Mouse (Mus musculus) lung, embryonic 14.5 days (tissue): ENCODE results near the gene Perm1. TPM values are rescaled to one million over a fixed set of nuclear protein-coding genes. Genes with fewer than 3 reads are reported as not detected.

Experiments used
- ATAC-seq: fragments of 200-750 bp; cut with Nextera tagmentation; 2 replicates; pipeline ENCODE4 v1.8.0; 2017; ENCODE audit warnings: mild to moderate bottlenecking, moderate TSS enrichment, moderate library complexity; ENCODE audit not compliant: insufficient read depth
- DNase-seq: peaks from one replicate; pipeline ENCODE4 v3.0.0-alpha.2; 2015
- H3K27ac ChIP-seq: fragments of 300-500 bp; sonication (generic); 2 replicates; pipeline ENCODE4 v1.5.1; 2014; ENCODE audit warnings: low read depth, mild to moderate bottlenecking, moderate library complexity
- H3K27me3 ChIP-seq: fragments of 300-500 bp; sonication (generic); 2 replicates; pipeline ENCODE4 v1.6.1; 2014; ENCODE audit warnings: low read length, control low read depth; ENCODE audit not compliant: insufficient read depth
- H3K36me3 ChIP-seq: fragments of 300-500 bp; sonication (generic); 2 replicates; pipeline ENCODE4 v1.6.1; 2014; ENCODE audit warnings: control low read depth; ENCODE audit not compliant: insufficient read depth
- H3K4me1 ChIP-seq: fragments of 300-500 bp; sonication (generic); 2 replicates; pipeline ENCODE4 v1.6.1; 2014; ENCODE audit warnings: antibody characterized with exemption, control low read depth; ENCODE audit not compliant: insufficient read depth
- H3K4me2 ChIP-seq: fragments of 300-500 bp; sonication (generic); 2 replicates; pipeline ENCODE4 v1.6.1; 2014; ENCODE audit warnings: mild to moderate bottlenecking
- H3K4me3 ChIP-seq: fragments of 300-500 bp; sonication (generic); 2 replicates; pipeline ENCODE4 v1.5.1; 2014; ENCODE audit warnings: low read depth, low read length
- H3K9ac ChIP-seq: fragments of 300-500 bp; sonication (generic); 2 replicates; pipeline ENCODE4 v1.6.1; 2014
- H3K9me3 ChIP-seq: fragments of 300-500 bp; sonication (generic); 2 replicates; pipeline ENCODE4 v1.6.1; 2016; ENCODE audit warnings: low read depth, low read length, control low read depth
- CTCF ChIP-seq: IDR thresholded peaks from 2 replicates; pipeline ENCODE4 v1.5.1; 2016; ENCODE audit warnings: antibody characterized with exemption, low read depth
- WGBS: fragments of 180-500 bp; shearing (Covaris S2); extraction: QIAGEN DNeasy Blood & Tissue Kit; methylation state at CpG from one replicate; pipeline ENCODE4 v1.1.7; 2014; 5-methylcytosine and 5-hydroxymethylcytosine counted together
- microRNA-seq: library from miRNA; unstranded; fragments of <30 nt; microRNA quantifications from one replicate; pipeline ENCODE4, GENCODE M21; 2016; ENCODE audit warnings: borderline number of aligned reads
- polyA plus RNA-seq: library from polyadenylated mRNA; unstranded; fragments of >200 nt; fragmentation: Nextera tagmentation; extraction: Ambion mirVana; gene quantifications from 2 replicates; pipeline ENCODE4 v1.2.1, GENCODE M21; 2014

The Perm1 gene
- polyA plus RNA-seq, 1 experiment from 2014 or later: 0.51 TPM

GRCm38 (mm10) chr4:156249567-156249966 is 33.9 kb downstream of the Perm1 start:
- ATAC-seq: peak; percentile 21; the same call in 1 of the 2 replicates
- DNase-seq: no peak
- TF ChIP-seq CTCF: no peak
- peaks cover 8% of the 10 kb centered on the region for H3K27me3 ChIP-seq
- no peak overlapping the region for H3K9ac ChIP-seq
- H3K4me2 ChIP-seq: no peak overlapping the region
- H3K4me3 ChIP-seq: no peak overlapping the region
- no peaks in the 10 kb centered on the region for H3K9me3 ChIP-seq
- H3K36me3 ChIP-seq: peaks cover 50% of the 10 kb centered on the region
- 59% methylated on average over 11 of the region's 11 CpGs for WGBS
- no peaks in the 10 kb centered on the region for H3K4me1 ChIP-seq
- H3K27ac ChIP-seq: no peak overlapping the region

- Histone ChIP-seq H3K9me3 (no peaks in the 10 kb centered on the region), H3K4me3 (no peak overlapping the region), H3K27ac (no peak overlapping the region), H3K36me3 (peaks cover 35% of the 10 kb centered on the region), H3K9ac (no peak overlapping the region), H3K27me3 (peaks cover 20% of the 10 kb centered on the region), H3K4me1 (no peaks in the 10 kb centered on the region), H3K4me2 (no peak overlapping the region)
- no peak for ATAC-seq
- no peak for DNase-seq
- WGBS: 59% methylated on average over 8 of the region's 8 CpGs
- TF ChIP-seq CTCF: no peak
Measured at GRCm38 (mm10) chr4:156251081-156251480, 35.4 kb downstream of the Perm1 start.

GRCm38 (mm10) chr4:156252140-156252539 is 36.5 kb downstream of the Perm1 start:
- no peak for ATAC-seq
- no peak overlapping the region for H3K4me2 ChIP-seq
- H3K4me1 ChIP-seq: no peaks in the 10 kb centered on the region
- H3K27me3 ChIP-seq: peaks cover 20% of the 10 kb centered on the region
- no peak for DNase-seq
- H3K27ac ChIP-seq: no peak overlapping the region
- H3K9ac ChIP-seq: no peak overlapping the region
- no peak overlapping the region for H3K4me3 ChIP-seq
- no peak for TF ChIP-seq CTCF
- peaks cover 26% of the 10 kb centered on the region for H3K36me3 ChIP-seq
- H3K9me3 ChIP-seq: no peaks in the 10 kb centered on the region
- 25% methylated on average over 7 of the region's 7 CpGs for WGBS

- DNase-seq (no peak), ATAC-seq (no peak)
- H3K4me3 ChIP-seq: no peak overlapping the region
- no peaks in the 10 kb centered on the region for H3K4me1 ChIP-seq
- peaks cover 21% of the 10 kb centered on the region for H3K36me3 ChIP-seq
- no peak overlapping the region for H3K9ac ChIP-seq
- H3K4me2 ChIP-seq: no peak overlapping the region
- H3K27ac ChIP-seq: no peak overlapping the region
- no peak for TF ChIP-seq CTCF
- WGBS: 55% methylated on average over 3 of the region's 3 CpGs
- H3K27me3 ChIP-seq: peaks cover 20% of the 10 kb centered on the region
- no peaks in the 10 kb centered on the region for H3K9me3 ChIP-seq
Measured at GRCm38 (mm10) chr4:156252619-156253018, 37.0 kb downstream of the Perm1 start.

GRCm38 (mm10) chr4:156253043-156253442 is 37.4 kb downstream of the Perm1 start:
- Histone ChIP-seq H3K9ac (no peak overlapping the region), H3K9me3 (no peaks in the 10 kb centered on the region), H3K36me3 (peaks cover 17% of the 10 kb centered on the region), H3K4me1 (no peaks in the 10 kb centered on the region), H3K27me3 (peaks cover 20% of the 10 kb centered on the region), H3K4me3 (no peak overlapping the region), H3K4me2 (no peak overlapping the region), H3K27ac (no peak overlapping the region)
- WGBS: 35% methylated on average over 7 of the region's 7 CpGs
- DNase-seq: no peak
- ATAC-seq: no peak
- no peak for TF ChIP-seq CTCF

DNA sequence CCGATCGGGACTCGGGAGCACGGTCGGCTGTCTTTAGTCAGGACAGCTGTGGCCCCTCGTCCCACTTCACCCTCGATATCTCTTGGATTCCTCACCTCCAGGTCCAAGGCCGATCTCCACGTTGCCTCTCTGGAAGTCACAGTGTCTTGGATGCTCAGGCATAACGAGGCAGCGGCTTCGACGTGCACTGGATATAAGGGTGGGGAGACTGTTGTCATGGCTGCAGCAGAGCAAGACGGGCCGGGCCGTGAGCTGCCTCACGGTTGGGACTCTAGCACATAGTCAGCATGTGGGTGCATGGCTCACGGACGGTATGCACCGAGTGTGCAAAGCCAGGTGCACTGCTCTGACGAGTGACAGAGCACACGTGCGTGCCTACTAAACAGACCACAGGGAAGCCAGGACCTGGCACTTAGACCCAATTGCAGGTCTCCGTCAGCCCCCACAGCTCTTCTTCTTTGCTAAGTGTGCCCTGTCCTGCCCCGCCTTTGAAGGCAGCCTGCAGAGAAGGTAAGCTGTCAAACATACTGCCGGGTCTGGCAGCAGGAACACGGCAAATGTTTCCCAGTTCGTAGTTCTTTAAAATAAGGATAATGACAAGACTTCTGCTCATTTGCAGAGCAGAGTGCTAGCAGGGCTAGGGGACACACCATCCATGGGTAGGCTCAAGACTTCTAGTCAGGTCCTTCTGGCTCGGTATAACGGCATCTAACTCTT is 38.9 kb downstream of the Perm1 start:
- 3% methylated on average over 30 of the region's 30 CpGs for WGBS
- Histone ChIP-seq H3K36me3 (0 out of 2 replicates have a peak, but pooled peaks cover 4% of the 10 kb centered on the region), H3K4me3 (peak overlapping the region; percentile 22), H3K9me3 (no peaks in the 10 kb centered on the region), H3K27me3 (peaks cover 20% of the 10 kb centered on the region), H3K4me2 (peak overlapping the region; percentile 51), H3K9ac (peak overlapping the region; percentile 40; the same call in 1 of the 2 replicates), H3K27ac (no peak overlapping the region), H3K4me1 (no peaks in the 10 kb centered on the region)
- no peak for TF ChIP-seq CTCF
- peak; percentile 40 for DNase-seq
- ATAC-seq: peak; percentile 63

DNA sequence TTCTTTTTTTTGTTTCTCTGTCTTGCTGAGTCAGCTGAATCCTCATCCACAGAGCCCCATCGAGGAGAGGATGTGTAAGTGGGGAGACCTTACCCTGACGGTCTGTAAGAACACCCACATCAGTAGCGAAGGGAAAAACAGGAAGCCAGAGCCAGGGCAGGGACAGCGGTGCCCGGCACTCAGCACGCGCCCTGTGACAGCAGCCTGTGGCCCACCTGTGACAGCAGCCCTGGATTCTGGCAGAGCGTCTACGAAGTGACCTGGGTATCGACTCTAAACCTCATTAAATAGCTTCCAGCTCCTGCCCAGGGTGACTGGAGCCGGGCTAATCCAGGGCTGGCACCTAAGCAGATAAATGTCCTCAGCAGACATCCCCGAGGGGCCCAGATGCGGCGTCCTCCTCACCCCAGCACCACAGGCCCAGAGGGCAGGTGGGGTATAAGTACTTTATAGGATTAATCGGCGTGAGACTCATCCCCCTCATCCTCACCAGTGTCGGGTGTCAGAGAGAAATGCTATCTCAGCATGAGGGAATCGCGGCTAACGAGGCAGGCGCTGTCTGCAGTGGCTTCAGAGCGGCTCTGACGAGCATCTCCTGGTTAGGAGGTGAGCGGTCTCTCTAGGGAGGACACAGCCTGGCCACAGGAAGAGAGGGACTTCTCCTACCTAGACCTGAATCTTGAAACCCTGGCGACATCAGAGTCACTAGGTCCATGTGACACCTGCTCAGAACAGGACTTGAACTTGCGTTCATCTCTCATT is 39.6 kb downstream of the Perm1 start, which contains the start of gene Samd11:
Gene Samd11 (minus strand): TSS at position 580 of the 762 bp plus-strand sequence.
- peak; percentile 29; the same call in 1 of the 2 replicates for ATAC-seq
- H3K4me1 ChIP-seq: no peaks in the 10 kb centered on the region
- H3K9ac ChIP-seq: peak within 1 kb of the TSS; percentile 40; the same call in 1 of the 2 replicates
- DNase-seq: no peak
- no peaks in the 10 kb centered on the region for H3K9me3 ChIP-seq
- no peak for TF ChIP-seq CTCF
- peak within 1 kb of the TSS; percentile 22 for H3K4me3 ChIP-seq
- WGBS: 5% methylated on average over 26 of the region's 26 CpGs
- peak within 1 kb of the TSS; percentile 51 for H3K4me2 ChIP-seq
- H3K36me3 ChIP-seq: no peaks in the 10 kb centered on the region
- peaks cover 20% of the 10 kb centered on the region for H3K27me3 ChIP-seq
- no peak within 1 kb of the TSS for H3K27ac ChIP-seq

Small RNA genes within 50 kb of the gene (microRNA-seq; reads per million reads assigned to microRNA genes)
- gene Mir7658: 6.2 reads per million, percentile 19 among the genes with 10 or more reads in this experiment

Other genes starting within 250 kb of the Perm1 start
- gene B3galt6, start 223.2 kb upstream of the Perm1 start, polyA plus RNA-seq: 17.1 and 18.2 TPM in 2 replicates
- 152 TPM in 2 replicates for gene Sdf4, start 223.0 kb upstream of the Perm1 start, polyA plus RNA-seq
- 0.47 and 0.60 TPM in 2 replicates for gene Tnfrsf4, start 202.0 kb upstream of the Perm1 start, polyA plus RNA-seq
- 1.3 TPM in 2 replicates for gene Tnfrsf18, start 189.7 kb upstream of the Perm1 start, polyA plus RNA-seq
- 2.1 and 3.0 TPM in 2 replicates for gene Ttll10, start 156.5 kb upstream of the Perm1 start, polyA plus RNA-seq
- gene 9430015G10Rik, start 105.9 kb upstream of the Perm1 start, polyA plus RNA-seq: 49.4 and 55.7 TPM in 2 replicates
- gene Rnf223, start 85.4 kb upstream of the Perm1 start, polyA plus RNA-seq: 0.43 and 0.72 TPM in 2 replicates
- 81.9 and 84.0 TPM in 2 replicates for gene Agrn, start 18.4 kb upstream of the Perm1 start, polyA plus RNA-seq
- 0.43 TPM in 1 of 2 replicates, not detected in the other for gene Isg15, start 15.1 kb upstream of the Perm1 start, polyA plus RNA-seq
- 0.72 and 0.81 TPM in 2 replicates for gene AW011738, start 12.6 kb upstream of the Perm1 start, polyA plus RNA-seq
- 21.0 and 21.4 TPM in 2 replicates for gene Plekhn1, start 19.0 kb downstream of the Perm1 start, polyA plus RNA-seq
- 82.4 and 90.1 TPM in 2 replicates for gene Noc2l, start 20.1 kb downstream of the Perm1 start, polyA plus RNA-seq
- gene Samd11, start 39.8 kb downstream of the Perm1 start, polyA plus RNA-seq: 0.11 and 0.15 TPM in 2 replicates
- gene Vmn2r-ps159, start 115.2 kb downstream of the Perm1 start, polyA plus RNA-seq: not detected in 2 replicates